Mouse (Mus musculus) gastrocnemius, postnatal 36 days (tissue): ENCODE data around the gene Apeh. TPM values are rescaled to one million over a fixed set of nuclear protein-coding genes. Genes with fewer than 3 reads are reported as not detected.

Experiments
- DNase-seq, 2 experiments: peaks; one replicate each; pipeline ENCODE4 v3.0.0; 2022
- intact Hi-C: fragments of 180-260 bp; cut with DNase I; formaldehyde crosslinking; loops from one replicate; pipeline ENCODE4 v1.15.1; 2025
- total RNA-seq, 2 experiments: library from RNA; stranded (reverse); gene quantifications; 2 replicates each; pipeline ENCODE4 v1.2.3; 2021

The Apeh gene
- total RNA-seq, 2 experiments from 2014 or later, result 26.0 to 31.0 TPM

- DNase-seq, result no peak
- intact Hi-C loops, result no loop called here
These were observed 27.0 kb upstream of the Apeh start for GRCm38 (mm10) chr9:108121170-108121969.

GRCm38 (mm10) chr9:108120671-108121070, 26.3 kb upstream of the Apeh start:
- intact Hi-C loops, result no loop called here
- no peak for DNase-seq

GRCm38 (mm10) chr9:108119891-108120411, 25.5 kb upstream of the Apeh start:
- peak in 1 of 2 experiments; percentile 44 for DNase-seq

GRCm38 (mm10) chr9:108117143-108117542, 22.7 kb upstream of the Apeh start:
- DNase-seq, result no peak
- intact Hi-C loops, result no loop called here

More at GRCm38 (mm10) chr9:108119891-108120411, 25.5 kb upstream of the Apeh start:
- intact Hi-C loops, result no loop called here

GRCm38 (mm10) chr9:108115290-108116077, 21.1 kb upstream of the Apeh start:
- intact Hi-C loops, result no loop called here
- DNase-seq, result no peak

- DNase-seq, result peak; percentile 50 to 58
- intact Hi-C loops, result no loop called here
These were observed 18.4 kb upstream of the Apeh start for GRCm38 (mm10) chr9:108112719-108113340.

- intact Hi-C loops, result no loop called here
- no peak for DNase-seq
These were observed 17.3 kb upstream of the Apeh start for GRCm38 (mm10) chr9:108111593-108112121.

GRCm38 (mm10) chr9:108111101-108111592, 16.7 kb upstream of the Apeh start:
- DNase-seq, result no peak
- intact Hi-C loops, result no loop called here

- DNase-seq, result no peak
- intact Hi-C loops, result no loop called here
These were observed 15.8 kb upstream of the Apeh start for GRCm38 (mm10) chr9:108110160-108110559.

- no peak for DNase-seq
- intact Hi-C loops, result loop anchor here (10.0 kb wide), 1 partner anchor 327 kb away; the partner anchor contains the start of gene BC048562
These were observed 13.5 kb upstream of the Apeh start for GRCm38 (mm10) chr9:108107867-108108266.

- intact Hi-C loops, result loop anchor here (10.0 kb wide), 1 partner anchor 329 kb away; the partner anchor contains the start of gene BC048562
These were observed 11.7 kb upstream of the Apeh start for GRCm38 (mm10) chr9:108106090-108106489.

GRCm38 (mm10) chr9:108105549-108105863, 11.1 kb upstream of the Apeh start:
- DNase-seq, result no peak
- intact Hi-C loops, result loop anchor here (10.0 kb wide), 1 partner anchor 329 kb away; the partner anchor contains the start of gene BC048562

More at GRCm38 (mm10) chr9:108106090-108106489, 11.7 kb upstream of the Apeh start:
- DNase-seq, result no peak

GRCm38 (mm10) chr9:108104766-108105548, 10.6 kb upstream of the Apeh start:
- intact Hi-C loops, result loop anchor here (10.0 kb wide), 1 partner anchor 330 kb away; the partner anchor contains the start of gene BC048562
- no peak for DNase-seq

GRCm38 (mm10) chr9:108099619-108100018, 5.2 kb upstream of the Apeh start:
- no peak for DNase-seq
- intact Hi-C loops, result loop anchor here (10.0 kb wide), 1 partner anchor 335 kb away; the partner anchor contains the start of gene BC048562

GRCm38 (mm10) chr9:108095949-108096712, 1.7 kb upstream of the Apeh start:
- intact Hi-C loops, result loop anchor here (2.0 kb wide), 2 partner anchors 103 to 185 kb away; no protein-coding TSS in a partner anchor
- no peak for DNase-seq

GRCm38 (mm10) chr9:108095518-108095917, 1.1 kb upstream of the Apeh start:
- intact Hi-C loops, result no loop called here
- peak in 1 of 2 experiments; percentile 42 for DNase-seq

GRCm38 (mm10) chr9:108094998-108095411, 599 bp upstream of the Apeh start:
- intact Hi-C loops, result loop anchor here (5.0 kb wide), 1 partner anchor 197 kb away; the partner anchor contains the start of gene Nicn1
- DNase-seq, result peak in 1 of 2 experiments; percentile 37

- intact Hi-C loops, result loop anchor here (5.0 kb wide), 1 partner anchor 199 kb away; the partner anchor contains the start of gene Nicn1
These were observed 820 bp downstream of the Apeh start for GRCm38 (mm10) chr9:108093586-108093985.

More at GRCm38 (mm10) chr9:108093586-108093985, 820 bp downstream of the Apeh start:
- DNase-seq, result no peak
